Mouse (Mus musculus): ENCODE results near the gene Dscaml1. TPM values are rescaled to one million over a fixed set of nuclear protein-coding genes. Genes with fewer than 3 reads are reported as not detected.

Gene Dscaml1
- polyA plus RNA-seq, 1 experiment from 2014 or later: 0.17 TPM

- H3K27ac ChIP-seq (replicated peaks): no peak overlapping the region
- H3K9me3 ChIP-seq (ENCODE audit: control insufficient read depth, low read length): no peaks in the 10 kb centered on the region
- no peak for ATAC-seq (ENCODE audit: low FRiP score, low TSS enrichment)
- H3K4me3 ChIP-seq (ENCODE audit: low read depth, low read length): no peak overlapping the region
- H3K27me3 ChIP-seq (ENCODE audit: control insufficient read depth, insufficient read depth, low read length): no peaks in the 10 kb centered on the region
- H3K4me2 ChIP-seq (replicated peaks; ENCODE audit: low read depth): no peak overlapping the region
- TF ChIP-seq CTCF (IDR thresholded peaks at IDR 0.05; ENCODE audit: low read depth) (no peak), EP300 (optimal IDR thresholded peaks at IDR 0.05) (no peak)
- H3K9ac ChIP-seq (ENCODE audit: low read length): no peak overlapping the region
- peak; percentile 41 for DNase-seq (ENCODE audit: low spot score)
- 59% methylated on average over 6 of the region's 6 CpGs for WGBS
- H3K4me1 ChIP-seq (replicated peaks; ENCODE audit: control insufficient read depth, insufficient read depth): no peaks in the 10 kb centered on the region
- H3K36me3 ChIP-seq (ENCODE audit: control insufficient read depth, insufficient read depth, low read length): no peaks in the 10 kb centered on the region; the same call in 1 of the 2 replicates
These were observed 361.1 kb downstream of the Dscaml1 start for GRCm38 (mm10) chr9:45787547-45787946.

DNA sequence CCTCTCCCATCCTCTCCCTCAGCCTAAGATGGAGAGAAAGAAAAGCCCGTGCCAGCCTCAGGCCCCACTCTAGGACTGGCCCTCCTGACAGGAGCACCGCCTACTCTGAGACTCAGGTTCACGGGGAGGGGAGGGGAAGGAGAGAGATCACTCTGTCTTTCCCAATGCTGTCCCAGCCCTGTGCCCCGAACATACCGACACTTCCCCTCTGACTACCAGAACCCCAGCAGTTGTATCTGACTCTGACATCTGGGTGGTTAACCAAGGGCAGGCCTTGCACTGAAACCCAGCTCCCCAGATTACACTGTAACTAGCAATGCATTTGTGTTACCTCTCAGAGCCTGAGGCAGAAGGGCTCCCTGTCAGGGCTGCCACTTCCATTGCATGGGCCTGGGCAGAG is 362.0 kb downstream of the Dscaml1 start:
- Histone ChIP-seq H3K4me1 (replicated peaks; ENCODE audit: control insufficient read depth, insufficient read depth) (no peaks in the 10 kb centered on the region), H3K27ac (replicated peaks) (no peak overlapping the region), H3K4me3 (ENCODE audit: low read depth, low read length) (no peak overlapping the region), H3K9me3 (ENCODE audit: control insufficient read depth, low read length) (no peaks in the 10 kb centered on the region), H3K36me3 (ENCODE audit: control insufficient read depth, insufficient read depth, low read length) (no peaks in the 10 kb centered on the region; the same call in 1 of the 2 replicates), H3K9ac (ENCODE audit: low read length) (no peak overlapping the region), H3K27me3 (ENCODE audit: control insufficient read depth, insufficient read depth, low read length) (no peaks in the 10 kb centered on the region), H3K4me2 (replicated peaks; ENCODE audit: low read depth) (no peak overlapping the region)
- DNase-seq (ENCODE audit: low spot score) (no peak), ATAC-seq (ENCODE audit: low FRiP score, low TSS enrichment) (peak; percentile 34)
- no peak for TF ChIP-seq CTCF (IDR thresholded peaks at IDR 0.05; ENCODE audit: low read depth)
- 52% methylated on average over 5 of the region's 5 CpGs for WGBS

- 81% methylated on average over 8 of the region's 8 CpGs for WGBS
- DNase-seq (ENCODE audit: low spot score) (no peak), ATAC-seq (ENCODE audit: low FRiP score, low TSS enrichment) (no peak)
- Histone ChIP-seq H3K27me3 (ENCODE audit: control insufficient read depth, insufficient read depth, low read length) (no peaks in the 10 kb centered on the region), H3K4me1 (replicated peaks; ENCODE audit: control insufficient read depth, insufficient read depth) (no peaks in the 10 kb centered on the region), H3K9me3 (ENCODE audit: control insufficient read depth, low read length) (no peaks in the 10 kb centered on the region), H3K4me2 (replicated peaks; ENCODE audit: low read depth) (no peak overlapping the region), H3K27ac (replicated peaks) (no peak overlapping the region), H3K4me3 (ENCODE audit: low read depth, low read length) (no peak overlapping the region), H3K9ac (ENCODE audit: low read length) (no peak overlapping the region), H3K36me3 (ENCODE audit: control insufficient read depth, insufficient read depth, low read length) (peaks cover 4% of the 10 kb centered on the region; the same call in 1 of the 2 replicates)
- no peak for TF ChIP-seq CTCF (IDR thresholded peaks at IDR 0.05; ENCODE audit: low read depth)
- no peak for TF ChIP-seq EP300 (optimal IDR thresholded peaks at IDR 0.05)
These were observed 365.2 kb downstream of the Dscaml1 start for GRCm38 (mm10) chr9:45791456-45792142.

- ATAC-seq (ENCODE audit: low FRiP score, low TSS enrichment) (no peak), DNase-seq (ENCODE audit: low spot score) (no peak)
- Histone ChIP-seq H3K36me3 (ENCODE audit: control insufficient read depth, insufficient read depth, low read length) (peaks cover 4% of the 10 kb centered on the region; the same call in 1 of the 2 replicates), H3K4me2 (replicated peaks; ENCODE audit: low read depth) (no peak overlapping the region), H3K4me1 (replicated peaks; ENCODE audit: control insufficient read depth, insufficient read depth) (no peaks in the 10 kb centered on the region), H3K9me3 (ENCODE audit: control insufficient read depth, low read length) (no peaks in the 10 kb centered on the region), H3K4me3 (ENCODE audit: low read depth, low read length) (no peak overlapping the region), H3K27ac (replicated peaks) (no peak overlapping the region), H3K27me3 (ENCODE audit: control insufficient read depth, insufficient read depth, low read length) (no peaks in the 10 kb centered on the region), H3K9ac (ENCODE audit: low read length) (no peak overlapping the region)
- WGBS: 96% methylated on average over 1 of the region's 1 CpGs
- TF ChIP-seq EP300 (optimal IDR thresholded peaks at IDR 0.05) (no peak), CTCF (IDR thresholded peaks at IDR 0.05; ENCODE audit: low read depth) (no peak)
These were observed 365.8 kb downstream of the Dscaml1 start for GRCm38 (mm10) chr9:45792235-45792634.

DNA sequence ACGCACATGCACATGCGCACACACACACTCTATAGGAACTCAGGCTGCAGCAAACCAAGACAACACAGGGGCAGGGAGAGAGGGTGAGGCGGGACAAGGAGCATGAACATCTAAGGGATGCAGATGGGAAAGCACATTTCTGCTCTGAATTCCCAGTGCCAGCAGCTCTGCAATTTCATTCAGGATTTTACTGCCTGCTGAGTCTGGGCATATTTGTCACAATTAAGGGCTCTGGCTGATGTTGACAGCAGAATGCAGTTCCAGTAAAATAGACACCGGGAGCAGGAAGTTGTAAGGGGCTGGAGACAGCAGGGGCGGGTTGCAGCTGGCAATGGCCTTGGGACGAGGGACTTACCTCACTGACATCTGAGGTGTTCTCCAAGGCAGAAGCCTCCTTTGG is 367.3 kb downstream of the Dscaml1 start:
- Histone ChIP-seq H3K4me1 (replicated peaks; ENCODE audit: control insufficient read depth, insufficient read depth) (no peaks in the 10 kb centered on the region), H3K4me2 (replicated peaks; ENCODE audit: low read depth) (no peak overlapping the region), H3K27ac (replicated peaks) (no peak overlapping the region), H3K4me3 (ENCODE audit: low read depth, low read length) (no peak overlapping the region), H3K9me3 (ENCODE audit: control insufficient read depth, low read length) (no peaks in the 10 kb centered on the region), H3K36me3 (ENCODE audit: control insufficient read depth, insufficient read depth, low read length) (peaks cover 4% of the 10 kb centered on the region; the same call in 1 of the 2 replicates), H3K9ac (ENCODE audit: low read length) (no peak overlapping the region), H3K27me3 (ENCODE audit: control insufficient read depth, insufficient read depth, low read length) (no peaks in the 10 kb centered on the region)
- 93% methylated on average over 6 of the region's 6 CpGs for WGBS
- TF ChIP-seq CTCF (IDR thresholded peaks at IDR 0.05; ENCODE audit: low read depth) (no peak), EP300 (optimal IDR thresholded peaks at IDR 0.05) (no peak)
- no peak for ATAC-seq (ENCODE audit: low FRiP score, low TSS enrichment)
- DNase-seq (ENCODE audit: low spot score): no peak

DNA sequence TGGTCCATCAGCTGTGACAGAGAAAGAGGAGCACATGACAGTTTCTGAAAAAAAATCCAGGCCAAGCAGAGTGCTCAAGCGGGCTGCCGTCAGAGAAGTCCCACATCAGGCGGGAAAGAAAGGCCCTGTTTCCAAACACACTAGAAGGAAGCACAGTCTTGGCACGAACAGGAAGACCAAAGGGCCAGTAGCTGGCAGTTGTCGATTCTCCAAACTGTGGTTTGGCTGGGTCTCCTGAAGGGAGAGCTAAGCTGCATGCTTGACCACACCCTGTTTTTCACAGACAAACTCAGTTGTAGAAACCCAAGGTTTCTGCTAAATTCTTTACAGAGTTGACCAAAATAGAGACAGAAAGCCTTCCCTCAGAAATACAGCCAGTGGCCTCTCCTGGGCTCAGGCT is 369.3 kb downstream of the Dscaml1 start:
- ATAC-seq (ENCODE audit: low FRiP score, low TSS enrichment): no peak
- no peak for TF ChIP-seq CTCF (IDR thresholded peaks at IDR 0.05; ENCODE audit: low read depth)
- no peak for TF ChIP-seq EP300 (optimal IDR thresholded peaks at IDR 0.05)
- no peaks in the 10 kb centered on the region for H3K27me3 ChIP-seq (ENCODE audit: control insufficient read depth, insufficient read depth, low read length)
- H3K36me3 ChIP-seq (ENCODE audit: control insufficient read depth, insufficient read depth, low read length): peaks cover 4% of the 10 kb centered on the region; the same call in 1 of the 2 replicates
- H3K4me2 ChIP-seq (replicated peaks; ENCODE audit: low read depth): no peak overlapping the region
- H3K4me3 ChIP-seq (ENCODE audit: low read depth, low read length): no peak overlapping the region
- no peak for DNase-seq (ENCODE audit: low spot score)
- 0 out of 2 replicates have a peak overlapping the region, but pooled peaks have one; percentile 9 for H3K27ac ChIP-seq (replicated peaks)
- no peak overlapping the region for H3K9ac ChIP-seq (ENCODE audit: low read length)
- no peaks in the 10 kb centered on the region for H3K9me3 ChIP-seq (ENCODE audit: control insufficient read depth, low read length)
- H3K4me1 ChIP-seq (replicated peaks; ENCODE audit: control insufficient read depth, insufficient read depth): no peaks in the 10 kb centered on the region
- WGBS: 49% methylated on average over 5 of the region's 5 CpGs
